Mouse (Mus musculus) neural tube, embryonic 11.5 days (tissue): ENCODE results near the gene Slc33a1. TPM values are rescaled to one million over a fixed set of nuclear protein-coding genes. Genes with fewer than 3 reads are reported as not detected.
A peak's percentile ranks its signal among the peaks of the same experiment; 100 is the strongest.

Source experiments
- ATAC-seq: fragments of 200-750 bp; cut with Nextera tagmentation; 2 replicates; pipeline ENCODE4 v1.8.0; 2017; ENCODE audit warnings: moderate number of reproducible peaks, mild to moderate bottlenecking, moderate TSS enrichment, moderate library complexity; ENCODE audit not compliant: insufficient read depth, low FRiP score, low TSS enrichment
- DNase-seq: peaks from one replicate; pipeline ENCODE4 v3.0.0-alpha.2; 2015; ENCODE audit warnings: low spot score
- H3K27ac ChIP-seq: fragments of 300-500 bp; sonication (generic); 2 replicates; pipeline ENCODE4 v1.5.1; 2014; ENCODE audit warnings: low read depth, mild to moderate bottlenecking, low read length
- H3K27me3 ChIP-seq: fragments of 300-500 bp; sonication (generic); 2 replicates; pipeline ENCODE4 v1.6.1; 2014; ENCODE audit warnings: mild to moderate bottlenecking, low read length, mixed read lengths; ENCODE audit not compliant: control insufficient read depth, insufficient read depth
- H3K36me3 ChIP-seq: fragments of 300-500 bp; sonication (generic); 2 replicates; pipeline ENCODE4 v1.6.1; 2014; ENCODE audit warnings: mild to moderate bottlenecking, low read length, moderate library complexity, mixed read lengths; ENCODE audit not compliant: control insufficient read depth, insufficient read depth
- H3K4me1 ChIP-seq: fragments of 300-500 bp; sonication (generic); 2 replicates; pipeline ENCODE4 v1.6.1; 2014; ENCODE audit warnings: low read length, mixed read lengths; ENCODE audit not compliant: control insufficient read depth, insufficient read depth
- H3K4me2 ChIP-seq: fragments of 300-500 bp; sonication (generic); 2 replicates; pipeline ENCODE4 v1.6.1; 2014; ENCODE audit warnings: low read depth, mild to moderate bottlenecking, moderate library complexity
- H3K4me3 ChIP-seq: fragments of 300-500 bp; sonication (generic); 2 replicates; pipeline ENCODE4 v1.5.1; 2014; ENCODE audit warnings: low read depth, low read length
- H3K9ac ChIP-seq: fragments of 300-500 bp; sonication (generic); 2 replicates; pipeline ENCODE4 v1.6.1; 2014; ENCODE audit warnings: mild to moderate bottlenecking, low read length
- H3K9me3 ChIP-seq: fragments of 300-500 bp; sonication (generic); 2 replicates; pipeline ENCODE4 v1.6.1; 2016; ENCODE audit warnings: low read length; ENCODE audit not compliant: control insufficient read depth
- WGBS: fragments of 180-500 bp; shearing (Covaris S2); extraction: QIAGEN DNeasy Blood & Tissue Kit; methylation state at CpG from one replicate; pipeline ENCODE4 v1.1.7; 2014; 5-methylcytosine and 5-hydroxymethylcytosine counted together
- polyA plus RNA-seq: library from polyadenylated mRNA; unstranded; fragments of >200 nt; fragmentation: Nextera tagmentation; extraction: Ambion mirVana; gene quantifications from 2 replicates; pipeline ENCODE4 v1.2.1, GENCODE M21; 2014

Slc33a1 gene
- polyA plus RNA-seq, 1 experiment from 2014 or later = 11.0 TPM

DNA sequence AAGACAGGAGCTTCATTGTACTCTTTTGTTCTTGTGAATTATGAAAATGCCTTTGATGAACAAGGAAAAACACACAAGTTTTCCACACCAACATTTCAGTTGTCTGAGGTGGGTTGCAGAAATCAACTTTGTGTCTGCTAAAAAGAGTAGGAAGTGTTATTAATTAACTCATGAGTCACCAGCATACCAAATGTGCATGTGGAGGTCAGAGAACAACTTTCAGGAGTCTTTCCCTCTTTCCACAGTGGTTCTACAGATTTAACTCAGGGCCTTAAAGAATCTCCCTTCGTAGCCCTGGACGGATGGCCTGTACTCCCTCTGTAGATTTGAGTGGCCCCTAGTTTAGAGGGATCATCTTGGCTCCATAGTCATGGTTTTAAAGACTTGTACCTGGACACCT is 60.4 kb downstream of the Slc33a1 start:
- ATAC-seq (no peak), DNase-seq (no peak)
- no peak overlapping the region for H3K4me3 ChIP-seq
- H3K4me1 ChIP-seq = no peaks in the 10 kb centered on the region
- no peak overlapping the region for H3K27ac ChIP-seq
- H3K9ac ChIP-seq = no peak overlapping the region
- H3K36me3 ChIP-seq = no peaks in the 10 kb centered on the region
- no peak overlapping the region for H3K4me2 ChIP-seq
- WGBS = 73% methylated on average over 2 of the region's 2 CpGs
- no peaks in the 10 kb centered on the region for H3K9me3 ChIP-seq
- no peaks in the 10 kb centered on the region for H3K27me3 ChIP-seq

DNA sequence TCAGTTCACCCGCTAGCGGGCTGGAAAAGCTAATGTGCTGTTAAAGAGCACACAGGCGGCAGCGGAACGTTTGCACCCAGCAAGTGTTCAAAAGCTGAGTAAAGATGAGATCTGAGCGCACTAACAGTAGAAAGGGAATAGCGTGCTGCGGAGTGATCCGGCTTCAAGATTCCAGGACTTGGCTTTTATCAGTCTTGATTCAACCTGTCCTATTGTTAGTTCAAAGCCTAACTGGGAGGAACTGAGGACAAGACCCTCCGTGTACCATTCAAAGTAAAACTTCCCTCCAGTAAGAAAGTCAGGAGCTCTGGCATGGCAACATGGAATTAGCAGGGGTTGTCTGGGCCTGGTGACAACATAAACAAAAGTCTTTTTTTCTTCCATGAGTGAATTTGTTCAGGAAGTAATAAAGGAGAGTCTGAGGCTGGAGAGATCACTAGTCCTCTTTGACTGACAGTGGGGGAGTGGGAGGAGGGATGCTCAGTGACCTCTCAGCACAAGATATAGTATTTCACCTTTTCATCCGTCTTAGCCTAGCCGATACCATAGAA is 64.5 kb downstream of the Slc33a1 start:
- Histone ChIP-seq H3K27me3 (no peaks in the 10 kb centered on the region), H3K9me3 (no peaks in the 10 kb centered on the region), H3K4me1 (peaks cover 10% of the 10 kb centered on the region; the same call in 1 of the 2 replicates), H3K27ac (peak overlapping the region; percentile 55; the same call in 1 of the 2 replicates), H3K4me2 (peak overlapping the region; percentile 85), H3K4me3 (peak overlapping the region; percentile 16), H3K36me3 (no peaks in the 10 kb centered on the region), H3K9ac (no peak overlapping the region)
- under 1% methylated on average over 12 of the region's 12 CpGs for WGBS
- ATAC-seq = peak; percentile 11; the same call in 1 of the 2 replicates
- DNase-seq = peak; percentile 38

- ATAC-seq = peak; percentile 67
- H3K9me3 ChIP-seq = no peaks in the 10 kb centered on the region
- WGBS = 1% methylated on average over 12 of the region's 12 CpGs
- H3K4me3 ChIP-seq = peak within 1 kb of the TSS; percentile 83
- H3K36me3 ChIP-seq = no peaks in the 10 kb centered on the region
- peak within 1 kb of the TSS; percentile 91 for H3K27ac ChIP-seq
- peaks cover 14% of the 10 kb centered on the region; the same call in 1 of the 2 replicates for H3K4me1 ChIP-seq
- DNase-seq = peak; percentile 89
- no peaks in the 10 kb centered on the region for H3K27me3 ChIP-seq
- peak within 1 kb of the TSS; percentile 83 for H3K9ac ChIP-seq
- H3K4me2 ChIP-seq = peak within 1 kb of the TSS; percentile 85
These were observed 65.3 kb downstream of the Slc33a1 start, which contains the start of gene Plch1 for GRCm38 (mm10) chr3:63899309-63899695. Gene Plch1 (minus strand): TSS chr3:63899472.

DNA sequence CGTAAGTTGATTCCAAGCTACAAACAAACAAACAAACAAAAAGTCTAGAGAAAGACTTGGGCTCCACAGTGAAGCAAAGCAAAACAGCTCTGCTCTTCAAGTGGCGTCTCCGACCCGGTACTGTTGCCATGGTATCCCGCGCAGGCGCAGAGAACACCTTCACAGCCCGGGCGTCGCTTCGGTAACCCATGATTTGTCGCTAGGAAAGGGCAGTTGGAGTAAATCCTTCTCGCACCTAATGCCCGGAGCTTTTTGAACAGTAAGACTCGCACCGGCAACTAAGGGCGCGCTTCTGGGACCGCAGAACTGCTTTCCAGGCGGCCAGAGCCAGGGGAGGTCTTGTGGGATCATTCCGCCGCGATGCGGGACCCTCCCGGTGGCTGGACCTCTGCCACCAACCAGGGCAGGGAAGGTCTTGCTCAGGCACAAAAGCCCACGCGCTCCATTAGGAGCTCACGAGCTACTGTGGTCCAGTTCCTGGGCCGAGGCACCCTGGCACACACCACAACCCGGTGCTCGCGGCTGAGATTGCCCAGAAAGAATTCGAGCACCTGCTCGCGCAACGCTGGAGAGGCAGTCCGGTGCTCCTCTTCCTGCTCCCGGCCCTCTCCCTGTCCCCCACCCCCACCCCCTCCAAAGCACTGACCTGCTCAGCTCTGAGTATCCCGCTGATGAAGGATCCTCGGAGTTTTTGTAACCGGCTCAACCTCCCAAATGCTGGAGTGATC is 65.8 kb downstream of the Slc33a1 start:
- peak overlapping the region; percentile 83 for H3K9ac ChIP-seq
- DNase-seq (peak; percentile 92), ATAC-seq (peak; percentile 75)
- peak overlapping the region; percentile 91 for H3K27ac ChIP-seq
- peak overlapping the region; percentile 85 for H3K4me2 ChIP-seq
- H3K36me3 ChIP-seq = no peaks in the 10 kb centered on the region
- peak overlapping the region; percentile 83 for H3K4me3 ChIP-seq
- peaks cover 18% of the 10 kb centered on the region; the same call in 1 of the 2 replicates for H3K4me1 ChIP-seq
- no peaks in the 10 kb centered on the region for H3K9me3 ChIP-seq
- under 1% methylated on average over 41 of the region's 41 CpGs for WGBS
- H3K27me3 ChIP-seq = no peaks in the 10 kb centered on the region

DNA sequence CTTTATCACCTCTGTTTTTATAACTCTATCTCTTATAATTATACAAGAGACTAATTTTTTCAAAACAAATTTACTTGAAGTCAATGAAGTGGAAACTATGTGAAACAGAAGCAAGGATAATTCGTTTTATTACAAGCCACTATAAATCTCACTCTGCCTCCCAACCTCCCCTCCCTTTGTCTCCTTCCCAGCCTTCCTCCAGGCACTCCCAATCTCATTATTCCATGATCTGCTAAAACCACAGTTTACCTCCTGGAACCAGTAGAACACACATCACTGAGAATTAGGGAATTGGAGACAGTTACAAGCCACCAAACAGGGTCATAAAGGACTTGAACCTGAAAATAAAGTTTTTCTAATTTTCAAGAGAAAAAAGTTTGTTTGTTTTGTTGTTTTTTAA is 67.4 kb downstream of the Slc33a1 start:
- no peaks in the 10 kb centered on the region for H3K27me3 ChIP-seq
- no peaks in the 10 kb centered on the region for H3K36me3 ChIP-seq
- no peaks in the 10 kb centered on the region for H3K9me3 ChIP-seq
- 0% methylated on average over 1 of the region's 1 CpGs for WGBS
- peak overlapping the region; percentile 83 for H3K4me3 ChIP-seq
- peak; percentile 29 for ATAC-seq
- H3K9ac ChIP-seq = no peak overlapping the region
- H3K4me2 ChIP-seq = peak overlapping the region; percentile 85
- DNase-seq = peak; percentile 41
- H3K27ac ChIP-seq = 0 out of 2 replicates have a peak overlapping the region, but pooled peaks have one; percentile 67
- H3K4me1 ChIP-seq = peaks cover 21% of the 10 kb centered on the region; the same call in 1 of the 2 replicates

- Histone ChIP-seq H3K4me1 (peaks cover 21% of the 10 kb centered on the region; the same call in 1 of the 2 replicates), H3K9ac (no peak overlapping the region), H3K27me3 (no peaks in the 10 kb centered on the region), H3K4me2 (peak overlapping the region; percentile 23), H3K27ac (peak overlapping the region; percentile 67), H3K9me3 (no peaks in the 10 kb centered on the region), H3K36me3 (no peaks in the 10 kb centered on the region), H3K4me3 (no peak overlapping the region)
- no peak for ATAC-seq
- 54% methylated on average over 4 of the region's 4 CpGs for WGBS
- no peak for DNase-seq
These were observed 68.3 kb downstream of the Slc33a1 start for GRCm38 (mm10) chr3:63896303-63896702.

- Histone ChIP-seq H3K4me3 (no peak overlapping the region), H3K36me3 (no peaks in the 10 kb centered on the region), H3K27me3 (no peaks in the 10 kb centered on the region), H3K9ac (no peak overlapping the region), H3K27ac (peak overlapping the region; percentile 67), H3K4me2 (peak overlapping the region; percentile 22), H3K9me3 (no peaks in the 10 kb centered on the region), H3K4me1 (peaks cover 21% of the 10 kb centered on the region; the same call in 1 of the 2 replicates)
- DNase-seq (peak; percentile 30), ATAC-seq (peak; percentile 22; the same call in 1 of the 2 replicates)
- 14% methylated on average over 2 of the region's 2 CpGs for WGBS
These were observed 68.8 kb downstream of the Slc33a1 start for GRCm38 (mm10) chr3:63895786-63896185.

DNA sequence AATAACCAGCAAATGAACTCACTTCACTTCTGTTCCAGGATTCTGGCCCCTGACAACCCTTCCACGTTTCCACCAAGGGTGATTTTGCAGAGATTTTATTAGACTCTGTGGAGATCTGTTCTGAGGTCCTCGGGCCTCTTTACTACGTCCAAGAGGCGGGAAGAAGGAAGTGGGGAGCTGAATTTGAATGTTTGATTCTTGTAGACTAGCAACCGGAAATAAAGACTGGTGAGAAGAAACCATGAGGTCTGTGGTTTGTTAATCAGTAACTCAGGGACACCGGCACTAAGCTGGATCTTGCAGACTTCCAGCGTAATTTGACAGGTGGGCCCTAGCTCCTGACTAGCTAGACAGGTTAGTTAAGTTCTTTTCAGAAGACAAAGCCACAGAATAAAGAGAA is 70.9 kb downstream of the Slc33a1 start:
- Histone ChIP-seq H3K9me3 (no peaks in the 10 kb centered on the region), H3K4me1 (peaks cover 21% of the 10 kb centered on the region; the same call in 1 of the 2 replicates), H3K36me3 (no peaks in the 10 kb centered on the region), H3K9ac (no peak overlapping the region), H3K27ac (no peak overlapping the region), H3K27me3 (no peaks in the 10 kb centered on the region), H3K4me3 (no peak overlapping the region), H3K4me2 (no peak overlapping the region)
- 37% methylated on average over 7 of the region's 7 CpGs for WGBS
- ATAC-seq = no peak
- no peak for DNase-seq
